Mouse (Mus musculus): Measurements from ENCODE around the gene Ear2.
"Not testable (repeated sequence)": the region's sequence is repeated elsewhere in the genome, so short reads cannot be mapped to it uniquely, and the experiment has no call there.

DNA sequence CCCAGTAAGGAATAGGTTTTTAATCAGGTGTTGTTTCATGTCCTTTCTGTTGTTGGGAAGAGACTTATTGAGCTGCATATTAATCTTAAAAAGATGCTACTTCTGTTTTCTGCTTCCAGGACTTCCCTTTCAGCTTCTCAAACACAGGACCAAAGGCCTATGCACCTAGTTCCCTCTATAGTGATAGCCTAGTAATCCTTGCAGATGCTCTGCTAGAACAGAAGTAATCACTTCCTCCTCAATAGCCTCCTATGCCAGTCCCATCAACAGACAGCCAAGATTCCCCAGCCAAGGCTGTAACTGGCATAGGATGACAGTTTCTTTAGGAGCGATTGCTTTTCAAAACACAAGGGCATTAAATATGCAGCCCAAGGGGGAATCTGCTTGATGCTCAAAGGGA is 15.9 kb upstream of the Ear2 start:
- not testable (repeated sequence) for TF ChIP-seq CTCF (IDR thresholded peaks at IDR 0.05; ENCODE audit: low read depth, low read length); POLR2AphosphoS5 (IDR thresholded peaks at IDR 0.05; ENCODE audit: insufficient replicate concordance, low read depth, low read length); TAL1 (conservative IDR thresholded peaks at IDR 0.05; ENCODE audit: low read depth, low read length); GATA1 (IDR thresholded peaks at IDR 0.05; ENCODE audit: borderline replicate concordance, low read length)
